21 mouse cellular contexts compared by ENCODE assay signal in genomic region chrX:142971759-142972158, GRCm38 (mm10).
"Had no signal": no experiment of that assay in that cellular context is flagged by ENCODE, and none has a peak within 500 bp of the region (broad histone marks: within the 10 kb centered on the region; RNA-seq: fewer than 3 reads in every experiment).

No protein-coding gene starts in this region.

- H3K36me3 ChIP-seq: limb, embryonic 12.5 days; limb, embryonic 15.5 days; neural tube, embryonic 12.5 days; neural tube, embryonic 15.5 days had no signal

- ATAC-seq: lung, postnatal 0 days had no signal

- DNase-seq: kidney, adult 18-20 months; kidney, adult 9 months; kidney, postnatal 14 days; kidney, postnatal 4 days; left cerebral cortex, postnatal 4 days; lung, embryonic 14.5 days; lung, postnatal 36 days; midbrain, embryonic 14.5 days; right cerebral cortex, adult 18-20 months; right cerebral cortex, postnatal 14 days; right cerebral cortex, postnatal 4 days; thymus, adult 2 months; thymus, postnatal 14 days; thymus, postnatal 4 days had no signal

- H3K4me3 ChIP-seq: limb, embryonic 12.5 days; limb, embryonic 15.5 days; neural tube, embryonic 12.5 days; neural tube, embryonic 15.5 days had no signal

- H3K9me3 ChIP-seq: limb, embryonic 12.5 days; limb, embryonic 15.5 days; neural tube, embryonic 12.5 days; neural tube, embryonic 15.5 days had no signal

- H3K27ac ChIP-seq: limb, embryonic 12.5 days; limb, embryonic 15.5 days; neural tube, embryonic 12.5 days; neural tube, embryonic 15.5 days; stomach, postnatal 0 days had no signal

- H3K4me2 ChIP-seq: limb, embryonic 12.5 days; limb, embryonic 15.5 days; lung, embryonic 14.5 days; midbrain, embryonic 11.5 days; neural tube, embryonic 12.5 days; neural tube, embryonic 15.5 days had no signal

- H3K9ac ChIP-seq: limb, embryonic 12.5 days; limb, embryonic 15.5 days; lung, embryonic 14.5 days; neural tube, embryonic 12.5 days; neural tube, embryonic 15.5 days had no signal

- H3K4me1 ChIP-seq: limb, embryonic 12.5 days; limb, embryonic 15.5 days; neural tube, embryonic 12.5 days; neural tube, embryonic 15.5 days had no signal
